In genomic region chr9:15711676-15712075, GRCm38 (mm10) we compare ENCODE assay signal across 23 mouse cellular contexts. TPM values are rescaled to one million over a fixed set of nuclear protein-coding genes. Genes with fewer than 3 reads are reported as not detected.
DNase-seq lines count a peak whose midpoint lies in the region; ATAC-seq and TF ChIP-seq lines count a peak whose summit lies in the region.
"Had no signal": no experiment of that assay in that cellular context is flagged by ENCODE, and none has a peak within 500 bp of the region (broad histone marks: within the 10 kb centered on the region; RNA-seq: fewer than 3 reads in every experiment).

No protein-coding gene starts in this region.

- H3K27me3 ChIP-seq in heart, embryonic 10.5 days (ENCODE audit: insufficient read depth, poor library complexity, severe bottlenecking): no peaks in the 10 kb centered on the region
- no peaks in the 10 kb centered on the region for H3K27me3 ChIP-seq in midbrain, embryonic 15.5 days (replicated peaks)
- no peaks in the 10 kb centered on the region for H3K27me3 ChIP-seq in midbrain, postnatal 0 days (ENCODE audit: insufficient read depth, low read length)
- no peaks in the 10 kb centered on the region for H3K27me3 ChIP-seq in limb, embryonic 13.5 days
- H3K27me3 ChIP-seq: heart, embryonic 13.5 days had no signal

- H3K9me3 ChIP-seq in heart, embryonic 10.5 days: no peaks in the 10 kb centered on the region
- H3K9me3 ChIP-seq in midbrain, embryonic 15.5 days: no peaks in the 10 kb centered on the region
- H3K9me3 ChIP-seq in midbrain, postnatal 0 days (ENCODE audit: low read length): no peaks in the 10 kb centered on the region
- H3K9me3 ChIP-seq in limb, embryonic 13.5 days: no peaks in the 10 kb centered on the region
- H3K9me3 ChIP-seq: forebrain, embryonic 10.5 days; heart, embryonic 13.5 days; midbrain, embryonic 12.5 days had no signal

- no peak for ATAC-seq in midbrain, embryonic 15.5 days (replicated peaks)
- no peak for ATAC-seq in midbrain, postnatal 0 days (ENCODE audit: low FRiP score)
- ATAC-seq in limb, embryonic 13.5 days (ENCODE audit: low FRiP score, low read depth): no peak
- ATAC-seq: liver, postnatal 0 days; lung, postnatal 0 days had no signal

- H3K4me3 ChIP-seq in heart, embryonic 10.5 days: no peak overlapping the region
- no peak overlapping the region for H3K4me3 ChIP-seq in midbrain, embryonic 15.5 days
- no peak overlapping the region for H3K4me3 ChIP-seq in midbrain, postnatal 0 days (ENCODE audit: low read depth, low read length)
- no peak overlapping the region for H3K4me3 ChIP-seq in limb, embryonic 13.5 days
- H3K4me3 ChIP-seq: forebrain, embryonic 10.5 days; midbrain, embryonic 12.5 days; myocyte had no signal

- peaks cover 5% of the 10 kb centered on the region for H3K4me1 ChIP-seq in heart, embryonic 10.5 days
- peaks cover 42% of the 10 kb centered on the region for H3K4me1 ChIP-seq in midbrain, embryonic 15.5 days
- peaks cover 9% of the 10 kb centered on the region; the same call in 1 of the 2 replicates for H3K4me1 ChIP-seq in midbrain, postnatal 0 days (ENCODE audit: insufficient read depth, low read length)
- H3K4me1 ChIP-seq in limb, embryonic 13.5 days: peaks cover 31% of the 10 kb centered on the region

- no peak for TF ChIP-seq CTCF in midbrain, postnatal 0 days (IDR thresholded peaks at IDR 0.05)

- no peaks in the 10 kb centered on the region for H3K36me3 ChIP-seq in heart, embryonic 10.5 days
- H3K36me3 ChIP-seq in midbrain, embryonic 15.5 days (replicated peaks): no peaks in the 10 kb centered on the region
- no peaks in the 10 kb centered on the region for H3K36me3 ChIP-seq in midbrain, postnatal 0 days (ENCODE audit: insufficient read depth, low read length)
- no peaks in the 10 kb centered on the region for H3K36me3 ChIP-seq in limb, embryonic 13.5 days
- H3K36me3 ChIP-seq: forebrain, embryonic 10.5 days; heart, embryonic 13.5 days; midbrain, embryonic 12.5 days had no signal

- H3K27ac ChIP-seq in heart, embryonic 10.5 days: no peak overlapping the region
- H3K27ac ChIP-seq in midbrain, embryonic 15.5 days: no peak overlapping the region
- no peak overlapping the region for H3K27ac ChIP-seq in midbrain, postnatal 0 days (ENCODE audit: low read depth, low read length)
- H3K27ac ChIP-seq in limb, embryonic 13.5 days: no peak overlapping the region
- H3K27ac ChIP-seq: forebrain, embryonic 10.5 days; heart, embryonic 13.5 days; midbrain, embryonic 12.5 days had no signal

- DNase-seq in cerebellum, adult 9-11 months: peak; percentile 11
- no peak for DNase-seq in cerebellum, postnatal 10 days
- DNase-seq in heart, embryonic 10.5 days (ENCODE audit: low spot score): peak; percentile 68
- no peak for DNase-seq in heart, postnatal 4 days
- DNase-seq in midbrain, postnatal 0 days (ENCODE audit: low spot score): no peak
- DNase-seq in layer of hippocampus, adult 11-12 months (ENCODE audit: low spot score): no peak
- DNase-seq: adrenal gland, postnatal 14 days; cerebellum, adult 8-10 months; gastrocnemius, postnatal 10 days; heart, postnatal 14 days; kidney, adult 18-20 months; left cerebral cortex, postnatal 4 days; liver, postnatal 0 days; right cerebral cortex, postnatal 25 days; spleen, adult 18-20 months had no signal

- peak overlapping the region; percentile 54; the same call in 1 of the 2 replicates for H3K4me2 ChIP-seq in midbrain, embryonic 15.5 days
- H3K4me2 ChIP-seq in midbrain, postnatal 0 days (ENCODE audit: low read depth, low read length, poor library complexity, severe bottlenecking): no peak overlapping the region
- H3K4me2 ChIP-seq in limb, embryonic 13.5 days (replicated peaks): peak overlapping the region; percentile 79; the same call in 1 of the 2 replicates
- H3K4me2 ChIP-seq: heart, embryonic 13.5 days; liver, embryonic 11.5 days had no signal

- WGBS in heart, embryonic 10.5 days: 85% methylated on average over 7 of the region's 7 CpGs
- 90% methylated on average over 7 of the region's 7 CpGs for WGBS in midbrain, embryonic 15.5 days
- WGBS in midbrain, postnatal 0 days: 90% methylated on average over 7 of the region's 7 CpGs
- 79% methylated on average over 7 of the region's 7 CpGs for WGBS in limb, embryonic 13.5 days

- no peak overlapping the region for H3K9ac ChIP-seq in midbrain, embryonic 15.5 days
- no peak overlapping the region for H3K9ac ChIP-seq in midbrain, postnatal 0 days (replicated peaks; ENCODE audit: low read length, poor library complexity, severe bottlenecking)
- H3K9ac ChIP-seq in limb, embryonic 13.5 days: no peak overlapping the region
- H3K9ac ChIP-seq: heart, embryonic 13.5 days; liver, postnatal 0 days; midbrain, embryonic 12.5 days had no signal

RNA-seq across cellular contexts. Expression of gene Slc36a4, which starts 2.1 kb away (rescaled TPM):
- 9.2 and 11.1 TPM in 2 replicates for polyA plus RNA-seq in heart, embryonic 10.5 days (2016; fragmentation: Nextera tagmentation; extraction: Ambion mirVana)
- total RNA-seq in heart, postnatal 4 days (2021): 10 to 100 TPM; 17.1 to 17.3 TPM
- 28.7 and 33.0 TPM in 2 replicates for polyA plus RNA-seq in midbrain, embryonic 15.5 days (2015; fragmentation: Nextera tagmentation; extraction: Ambion mirVana)
- total RNA-seq in midbrain, postnatal 0 days (2014; rRNA removed): 60.1 and 74.4 TPM in 2 replicates
- polyA plus RNA-seq in midbrain, postnatal 0 days (2015; fragmentation: Nextera tagmentation; extraction: Ambion mirVana): 34.4 and 36.9 TPM in 2 replicates
- polyA plus RNA-seq in limb, embryonic 13.5 days (2015; fragmentation: Nextera tagmentation; extraction: Ambion mirVana): 20.7 and 22.8 TPM in 2 replicates

Comparison
In these comparisons a context has a peak if more than half of its experiments do, and no peak if none do; other contexts are left out.
1. DNase-seq: peak in cerebellum, adult 9-11 months (single experiment) and heart, embryonic 10.5 days (single experiment); none in cerebellum, postnatal 10 days (0 of 2), heart, postnatal 4 days (single experiment), midbrain, postnatal 0 days (single experiment) and layer of hippocampus, adult 11-12 months (single experiment).